Mouse (Mus musculus) heart, postnatal 14 days (tissue): Measurements from ENCODE around the gene Itgb1. TPM values are rescaled to one million over a fixed set of nuclear protein-coding genes. Genes with fewer than 3 reads are reported as not detected.

Experiments
- DNase-seq, 2 experiments: peaks; one replicate each; pipeline ENCODE4 v3.0.0; 2021 to 2022
- intact Hi-C: fragments of 180-260 bp; cut with DNase I; formaldehyde crosslinking; loops from one replicate; pipeline ENCODE4 v1.15.1; 2025
- long read RNA-seq, 2 experiments: library from polyadenylated mRNA; stranded (forward); transcript quantifications; one replicate each; pipeline ENCODE4 v2.0.0; 2021
- total RNA-seq, 2 experiments: library from RNA; stranded (reverse); gene quantifications; 2 replicates each; pipeline ENCODE4 v1.2.3; 2021

Itgb1 gene
- 100 to 1,000 TPM; 467 to 472 TPM for total RNA-seq
- long read RNA-seq, experiment 1, transcript Itgb1-201 (16 exons, 3,815 nt): major isoform, 280 of 544 reads
- long read RNA-seq, experiment 1, partial matches to known transcripts: 55 of 544 reads
- long read RNA-seq, experiment 1, other reads (novel, unspliced or antisense): 208 of 544 reads
- long read RNA-seq, experiment 2, transcript Itgb1-201 (16 exons, 3,815 nt): major isoform, 247 of 525 reads
- long read RNA-seq, experiment 2, partial matches to known transcripts: 45 of 525 reads
- long read RNA-seq, experiment 2, other reads (novel, unspliced or antisense): 229 of 525 reads

DNA sequence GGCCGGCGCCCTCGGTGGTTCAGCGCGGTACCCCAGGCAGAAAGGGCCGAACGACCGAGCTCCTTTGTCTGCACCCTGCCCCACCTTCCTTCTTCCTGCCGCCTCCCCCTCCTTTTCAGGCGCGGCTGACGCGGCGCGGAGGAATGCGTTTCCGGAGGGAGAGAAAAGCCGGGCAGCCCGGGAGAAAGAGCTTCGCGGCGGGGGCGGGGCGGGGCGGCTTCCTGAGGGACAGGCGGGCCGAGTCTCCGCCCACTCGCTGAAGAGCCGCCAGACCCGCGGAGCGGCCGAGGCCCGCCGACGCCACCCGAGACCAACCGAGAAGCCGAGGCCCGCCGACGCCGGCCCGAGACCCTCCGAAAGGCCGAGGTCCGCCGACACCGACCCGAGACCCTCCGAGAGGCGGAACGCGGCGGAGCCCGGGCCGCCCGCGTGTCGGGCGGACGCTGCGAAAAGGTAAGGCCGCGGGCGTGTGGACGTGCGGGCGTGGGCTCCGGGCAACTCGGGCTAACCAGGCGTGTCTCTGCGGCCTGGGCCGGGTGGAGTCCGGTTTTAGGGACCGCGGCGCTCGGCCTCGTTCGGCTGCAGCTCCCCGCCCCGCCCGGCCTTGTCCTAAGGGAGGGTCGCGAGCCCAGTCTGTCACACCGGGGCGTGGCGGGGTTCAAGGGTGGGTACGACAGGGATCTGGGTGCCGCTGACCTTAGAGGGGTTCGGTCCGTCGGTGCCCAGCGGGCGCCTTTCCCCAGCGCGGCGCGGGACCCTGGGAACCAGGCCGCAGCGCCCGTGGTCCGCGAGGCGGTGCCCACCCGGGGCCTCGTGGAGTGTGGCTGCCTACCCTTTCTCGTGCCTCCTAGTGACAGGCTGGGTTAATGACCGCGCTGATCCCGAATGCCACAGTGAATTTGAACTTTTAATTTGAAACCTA lies at the start of gene Itgb1:
Gene Itgb1, plus strand, starts transcription at position 148 of the 922 bp plus-strand sequence.
- DNase-seq: peak; percentile 96
- intact Hi-C loops: loop anchor here (2.0 kb wide), 1 partner anchor 31 kb away; no protein-coding TSS in a partner anchor

DNA sequence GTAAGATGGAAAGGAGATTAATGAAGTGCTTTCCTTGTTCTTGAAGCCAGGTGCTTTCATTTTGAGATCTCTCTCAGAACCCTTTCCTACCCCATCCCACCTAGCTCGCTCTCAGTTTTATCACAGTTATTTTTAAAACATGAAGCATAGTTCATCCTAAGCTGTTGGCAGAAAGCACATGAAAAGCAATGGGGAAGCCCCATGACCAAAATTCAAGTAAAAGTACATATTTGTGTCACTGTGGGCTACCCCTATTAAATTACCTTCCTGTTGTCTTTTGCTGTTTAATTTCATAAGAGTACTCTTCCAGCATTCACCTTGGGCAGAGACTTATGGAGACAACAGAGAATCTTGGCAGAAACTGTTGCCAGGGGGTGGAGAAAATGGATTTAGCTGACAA lies 42.4 kb upstream of the Itgb1 start:
- no peak for DNase-seq
- intact Hi-C loops: no loop called here

- intact Hi-C loops: no loop called here
- no peak for DNase-seq
These were observed 40.0 kb upstream of the Itgb1 start for GRCm38 (mm10) chr8:128645452-128645851.

GRCm38 (mm10) chr8:128646456-128646855 lies 39.0 kb upstream of the Itgb1 start:
- intact Hi-C loops: no loop called here
- no peak for DNase-seq

DNA sequence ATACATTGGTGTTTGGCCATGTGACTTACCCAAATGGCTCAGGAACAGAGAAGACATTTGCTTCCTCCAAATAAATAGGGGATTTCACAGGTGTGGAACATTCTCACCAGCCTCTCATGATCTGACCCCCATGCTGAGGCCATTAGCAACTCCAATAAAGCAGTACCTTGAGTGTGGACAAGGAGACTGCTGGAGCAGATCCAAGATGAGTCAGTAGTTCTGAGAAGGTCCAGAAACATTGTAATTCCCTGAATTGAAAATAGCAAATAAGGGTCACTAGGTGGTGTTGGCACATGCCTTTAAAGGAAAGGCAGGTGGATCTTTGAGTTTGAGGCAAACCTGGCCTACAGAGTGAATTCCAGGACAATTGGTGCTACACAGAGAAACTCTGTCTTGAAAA lies 37.4 kb upstream of the Itgb1 start:
- DNase-seq: no peak
- intact Hi-C loops: no loop called here

- intact Hi-C loops: no loop called here
- peak in 1 of 2 experiments; percentile 18 for DNase-seq
These were observed 35.1 kb upstream of the Itgb1 start for GRCm38 (mm10) chr8:128650331-128650855.

- intact Hi-C loops: loop anchor here (1.0 kb wide), 1 partner anchor 57 kb away; no protein-coding TSS in a partner anchor
These were observed 32.9 kb upstream of the Itgb1 start for GRCm38 (mm10) chr8:128652399-128653109.

DNA sequence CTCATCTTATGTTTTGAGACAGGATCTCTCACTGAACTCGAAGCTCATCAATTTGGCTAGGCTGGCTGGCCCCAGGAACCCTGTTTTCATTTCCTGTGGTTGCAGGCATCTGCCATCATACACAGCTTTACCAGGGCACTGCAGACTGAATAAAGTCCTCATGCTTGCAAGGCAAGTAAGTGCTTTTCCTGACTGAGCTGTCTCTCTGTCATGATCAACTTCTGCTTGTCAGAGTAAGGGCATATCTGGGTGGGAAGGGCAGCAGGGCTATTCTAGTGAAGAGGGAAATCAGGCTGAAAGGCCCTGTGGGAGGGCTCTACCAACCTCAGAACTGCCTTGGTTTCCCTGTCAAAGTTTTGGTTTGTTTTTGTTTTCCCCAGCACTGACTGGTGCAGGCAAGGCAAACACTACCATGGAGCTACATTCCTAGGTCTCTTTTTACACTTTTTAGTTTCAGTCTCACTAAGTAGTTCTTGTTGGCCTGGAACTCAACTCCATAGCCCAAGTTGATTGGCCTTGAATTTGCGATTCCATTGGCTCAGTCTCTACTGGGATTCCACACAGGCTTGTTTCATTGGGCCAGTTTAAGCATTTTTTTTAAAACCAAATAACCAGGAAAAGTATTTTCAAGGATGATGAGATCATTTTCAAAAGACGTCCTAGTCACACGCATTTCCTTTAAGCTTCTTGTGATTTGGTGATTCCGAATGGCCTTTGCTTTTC lies 31.7 kb upstream of the Itgb1 start:
- intact Hi-C loops: loop anchor here (2.0 kb wide), 1 partner anchor 31 kb away; the partner anchor contains the start of gene Itgb1
- peak; percentile 9 to 19 for DNase-seq

More at GRCm38 (mm10) chr8:128652399-128653109, 32.9 kb upstream of the Itgb1 start:
- DNase-seq: peak; percentile 38 to 64

GRCm38 (mm10) chr8:128654365-128655099 lies 30.9 kb upstream of the Itgb1 start:
- peak; percentile 77 to 80 for DNase-seq
- intact Hi-C loops: loop anchor here (2.0 kb wide), 1 partner anchor 30 kb away; the partner anchor contains the start of gene Itgb1

- intact Hi-C loops: no loop called here
- no peak for DNase-seq
These were observed 23.3 kb upstream of the Itgb1 start for GRCm38 (mm10) chr8:128662144-128662543.

DNA sequence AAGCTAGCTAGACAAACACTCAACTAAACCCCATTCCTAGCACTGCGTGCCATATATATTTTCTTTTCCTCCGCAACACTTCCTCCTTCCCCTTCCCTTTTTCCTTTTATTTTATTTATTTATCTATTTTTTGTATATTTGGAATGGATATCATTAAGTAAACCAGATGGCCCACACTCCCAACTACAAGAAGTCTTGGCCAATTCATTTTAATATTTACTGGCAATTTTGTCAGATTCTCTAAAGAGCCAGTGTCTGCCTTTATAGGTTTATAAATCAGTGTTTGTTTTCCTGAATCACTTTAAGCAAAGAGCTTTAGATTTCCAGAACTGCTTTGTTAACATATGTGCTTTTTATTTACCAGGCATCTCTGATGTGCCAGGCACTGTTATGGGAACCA lies 22.8 kb upstream of the Itgb1 start:
- intact Hi-C loops: no loop called here
- DNase-seq: no peak

DNA sequence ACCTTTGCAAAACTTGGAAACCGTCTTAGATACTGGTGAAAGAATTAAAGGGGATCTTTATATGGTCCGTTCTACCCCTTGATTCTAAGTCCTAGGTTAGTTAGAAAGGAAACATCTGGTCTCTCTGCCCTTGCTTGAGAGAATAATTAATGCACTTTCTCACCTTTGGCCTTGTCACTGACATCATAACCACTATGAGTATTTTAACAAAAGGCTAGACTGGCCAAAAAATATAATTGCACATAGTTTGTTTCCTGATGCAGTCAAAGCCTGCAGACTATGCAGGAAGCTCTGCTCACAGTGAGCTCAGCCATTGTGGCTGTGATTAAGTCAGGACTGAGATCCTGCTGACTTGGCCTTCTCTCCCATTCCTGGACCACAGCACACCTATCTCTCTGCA lies 22.3 kb upstream of the Itgb1 start:
- intact Hi-C loops: no loop called here
- DNase-seq: no peak

DNA sequence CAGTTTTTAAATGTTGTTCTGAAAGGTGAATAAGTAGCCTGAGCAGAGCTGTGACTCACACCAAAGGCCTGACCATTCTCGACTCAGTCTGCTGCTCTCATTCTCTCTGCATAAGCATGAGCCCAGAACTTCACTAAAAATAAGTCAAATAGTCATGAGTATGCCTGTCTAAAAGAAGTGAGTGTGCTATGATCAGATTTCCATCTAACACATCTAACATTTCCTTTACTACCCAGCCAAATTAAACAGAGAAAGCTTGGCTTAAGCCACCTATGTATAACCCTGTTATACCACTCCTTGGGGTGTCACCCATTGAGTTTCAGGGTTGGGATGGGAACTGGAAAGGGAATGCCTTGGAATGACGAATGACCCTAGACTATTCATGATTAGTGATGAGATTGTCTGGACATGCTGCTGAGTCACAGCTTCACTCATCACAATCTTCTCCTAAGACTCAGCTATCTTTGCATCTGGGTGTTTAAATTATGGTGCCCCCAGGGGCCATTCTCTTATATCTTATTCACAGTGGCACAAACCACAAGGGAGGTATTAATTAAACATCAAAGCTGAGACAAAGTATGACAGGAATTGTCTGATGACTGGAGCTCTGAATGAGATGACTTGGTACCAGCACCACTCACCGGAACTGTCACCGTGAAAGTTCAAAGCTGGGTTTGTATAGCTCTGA lies 18.7 kb upstream of the Itgb1 start:
- intact Hi-C loops: no loop called here
- DNase-seq: no peak

GRCm38 (mm10) chr8:128671813-128672212 lies 13.6 kb upstream of the Itgb1 start:
- DNase-seq: no peak
- intact Hi-C loops: no loop called here

DNA sequence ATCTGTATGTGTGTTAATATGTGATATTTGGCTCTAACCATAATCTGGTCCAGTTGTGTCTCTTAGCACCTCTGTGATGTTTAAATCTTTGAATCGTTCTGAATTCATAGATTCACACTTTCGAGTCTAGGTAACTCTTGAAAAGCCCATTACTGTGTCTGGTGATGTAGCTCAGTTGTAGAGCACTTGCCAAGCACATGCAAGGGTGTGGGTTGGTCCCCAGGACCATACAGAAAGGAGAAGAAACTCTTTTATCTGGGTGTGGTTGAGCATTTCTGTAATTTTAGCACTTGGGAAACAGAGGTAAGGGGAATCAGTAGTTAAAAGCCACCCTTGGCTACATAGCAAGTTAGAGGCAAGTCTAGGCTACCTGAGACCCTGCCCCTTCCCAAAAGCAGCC lies 13.0 kb upstream of the Itgb1 start:
- intact Hi-C loops: no loop called here
- DNase-seq: no peak

GRCm38 (mm10) chr8:128672950-128673349 lies 12.5 kb upstream of the Itgb1 start:
- DNase-seq: no peak
- intact Hi-C loops: no loop called here

DNA sequence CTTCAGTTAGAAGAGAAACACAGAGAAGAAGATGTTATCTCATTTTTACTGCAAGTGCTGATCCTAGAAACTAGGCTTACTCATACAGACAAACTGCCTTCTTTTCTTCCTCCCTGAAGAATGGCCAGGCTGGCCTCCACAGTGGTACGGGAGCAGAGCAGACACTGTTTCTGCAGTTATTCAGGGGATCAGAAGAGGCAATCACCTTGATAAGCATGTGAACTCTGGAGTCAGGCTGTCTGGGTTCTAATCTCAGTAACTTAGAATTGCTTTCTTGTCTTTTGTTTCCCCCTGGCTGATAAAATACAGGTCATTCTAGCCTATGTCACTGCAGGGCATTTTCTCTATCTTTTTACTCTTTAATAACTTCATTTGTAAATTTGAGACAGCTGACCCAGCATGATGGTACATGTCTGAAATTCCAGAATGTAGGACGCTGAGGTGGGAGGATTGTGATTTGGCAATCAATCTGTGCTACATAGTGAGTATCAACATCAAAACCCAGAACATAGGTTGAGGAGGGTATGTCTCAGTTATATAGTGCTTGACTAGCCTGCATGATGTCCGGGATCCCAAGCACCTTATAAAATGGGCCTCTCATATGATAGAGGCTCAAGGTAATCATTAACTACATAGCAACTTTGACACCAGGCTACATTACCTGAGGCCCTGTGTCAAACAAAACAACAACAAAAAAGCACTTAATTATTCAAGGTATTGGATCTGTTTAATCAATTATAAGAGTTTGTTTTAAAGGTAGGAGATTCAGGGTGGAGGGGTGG lies 9.4 kb upstream of the Itgb1 start:
- DNase-seq: no peak
- intact Hi-C loops: no loop called here

- peak; percentile 59 to 69 for DNase-seq
- intact Hi-C loops: no loop called here
These were observed 5.5 kb upstream of the Itgb1 start for GRCm38 (mm10) chr8:128679909-128680308.
